Mouse (Mus musculus): ENCODE data around the gene Polr1e. TPM values are rescaled to one million over a fixed set of nuclear protein-coding genes. Genes with fewer than 3 reads are reported as not detected.
A peak's percentile ranks its signal among the peaks of the same experiment; 100 is the strongest.
"Not testable (repeated sequence)": the region's sequence is repeated elsewhere in the genome, so short reads cannot be mapped to it uniquely, and the experiment has no call there.

Polr1e gene
- total RNA-seq, 2 experiments from 2014 or later: 16.1 to 17.5 TPM

- DNase-seq (ENCODE audit: low spot score in 2 of 2): no peak
- intact Hi-C loops (cut with DNase I): no loop called here
Measured at GRCm38 (mm10) chr4:44994776-44995175, 23.6 kb upstream of the Polr1e start.

- intact Hi-C loops (cut with DNase I): no loop called here
- DNase-seq (ENCODE audit: low spot score in 2 of 2): no peak
Measured at GRCm38 (mm10) chr4:44998071-44998470, 20.3 kb upstream of the Polr1e start.

DNA sequence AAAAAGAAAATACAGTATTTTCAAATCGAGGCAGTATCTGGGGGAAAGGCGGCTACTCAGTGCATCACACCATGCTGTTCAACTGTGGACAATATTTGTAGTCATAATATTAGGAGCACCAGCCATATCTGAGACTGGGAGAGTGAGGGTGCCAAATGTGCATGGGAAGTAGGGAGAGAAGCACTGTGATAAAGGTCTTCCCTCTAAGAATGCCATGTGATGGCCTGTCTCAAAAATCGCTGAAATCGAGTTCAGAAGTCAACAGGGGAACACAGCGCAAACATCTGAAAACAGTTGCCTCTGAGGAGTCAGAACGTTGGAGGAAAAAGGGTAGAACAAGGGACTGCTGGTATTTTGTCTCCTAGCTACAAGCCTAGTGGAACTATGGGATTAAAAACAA, 18.4 kb upstream of the Polr1e start:
- intact Hi-C loops (cut with DNase I): no loop called here
- DNase-seq (ENCODE audit: low spot score in 2 of 2): no peak

- no peak for DNase-seq (ENCODE audit: low spot score in 2 of 2)
- intact Hi-C loops (cut with DNase I): no loop called here
Measured at GRCm38 (mm10) chr4:45005452-45005851, 12.9 kb upstream of the Polr1e start.

DNA sequence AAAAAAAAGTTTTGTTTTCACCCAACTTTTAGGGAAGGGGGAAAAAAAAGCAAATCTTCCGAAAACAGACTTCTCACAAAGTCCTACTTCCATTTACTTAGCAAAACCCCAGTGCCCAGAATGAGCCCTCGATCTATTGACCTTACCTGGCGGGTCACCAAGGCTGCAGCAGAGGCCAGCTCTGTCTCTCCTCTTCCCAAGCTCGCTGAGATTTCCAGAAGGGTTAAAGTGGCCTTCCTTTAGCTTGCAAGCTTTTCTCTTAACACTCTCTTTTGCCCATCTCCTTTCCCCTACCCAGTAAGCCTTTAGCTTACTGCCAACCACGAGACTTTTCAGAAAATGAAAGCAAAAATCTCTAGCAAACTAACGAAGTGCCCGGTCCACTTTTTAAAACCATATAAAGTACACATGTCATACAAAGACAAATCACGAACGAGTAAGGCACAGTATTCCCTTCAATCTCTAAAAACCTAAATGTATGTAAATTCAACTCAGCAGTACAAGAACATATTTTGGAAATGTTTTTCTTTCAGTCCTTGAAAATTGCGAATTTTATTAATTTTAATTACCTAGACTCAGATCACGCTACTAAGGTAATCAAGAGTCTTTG, 7.5 kb upstream of the Polr1e start:
- intact Hi-C loops (cut with DNase I): loop anchor here (5.0 kb wide), 1 partner anchor 39 kb away; no protein-coding TSS in a partner anchor

DNA sequence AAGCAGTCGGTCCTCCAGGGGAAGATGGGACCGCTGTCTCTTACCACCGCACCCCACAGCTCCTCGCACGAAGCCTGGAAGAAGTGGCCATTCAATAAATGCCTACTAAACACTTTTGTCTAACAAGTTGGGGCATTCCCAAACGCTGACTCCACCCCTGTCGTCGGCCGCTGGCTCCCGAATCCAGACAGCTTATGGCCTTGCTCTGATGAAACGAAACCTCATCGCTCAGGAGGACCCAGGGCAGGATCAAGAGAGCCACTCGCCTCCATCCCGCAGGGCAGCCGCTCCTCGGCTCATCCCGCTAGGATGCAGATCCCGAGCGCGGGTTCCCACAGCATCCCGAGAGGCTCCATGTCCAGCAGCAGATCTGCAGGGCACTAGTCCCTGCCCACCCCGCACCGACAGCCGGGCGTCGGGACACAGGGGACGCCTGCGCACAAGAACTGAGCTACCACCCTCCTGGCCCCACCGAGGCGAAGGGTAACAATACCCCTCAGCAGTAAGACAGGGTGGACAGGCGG, 6.7 kb upstream of the Polr1e start:
- intact Hi-C loops (cut with DNase I): loop anchor here (5.0 kb wide), 1 partner anchor 39 kb away; no protein-coding TSS in a partner anchor
- DNase-seq (ENCODE audit: low spot score in 2 of 2): peak; percentile 42 to 46

More for the DNA sequence above, 7.5 kb upstream of the Polr1e start:
- DNase-seq (ENCODE audit: low spot score in 2 of 2): no peak

DNA sequence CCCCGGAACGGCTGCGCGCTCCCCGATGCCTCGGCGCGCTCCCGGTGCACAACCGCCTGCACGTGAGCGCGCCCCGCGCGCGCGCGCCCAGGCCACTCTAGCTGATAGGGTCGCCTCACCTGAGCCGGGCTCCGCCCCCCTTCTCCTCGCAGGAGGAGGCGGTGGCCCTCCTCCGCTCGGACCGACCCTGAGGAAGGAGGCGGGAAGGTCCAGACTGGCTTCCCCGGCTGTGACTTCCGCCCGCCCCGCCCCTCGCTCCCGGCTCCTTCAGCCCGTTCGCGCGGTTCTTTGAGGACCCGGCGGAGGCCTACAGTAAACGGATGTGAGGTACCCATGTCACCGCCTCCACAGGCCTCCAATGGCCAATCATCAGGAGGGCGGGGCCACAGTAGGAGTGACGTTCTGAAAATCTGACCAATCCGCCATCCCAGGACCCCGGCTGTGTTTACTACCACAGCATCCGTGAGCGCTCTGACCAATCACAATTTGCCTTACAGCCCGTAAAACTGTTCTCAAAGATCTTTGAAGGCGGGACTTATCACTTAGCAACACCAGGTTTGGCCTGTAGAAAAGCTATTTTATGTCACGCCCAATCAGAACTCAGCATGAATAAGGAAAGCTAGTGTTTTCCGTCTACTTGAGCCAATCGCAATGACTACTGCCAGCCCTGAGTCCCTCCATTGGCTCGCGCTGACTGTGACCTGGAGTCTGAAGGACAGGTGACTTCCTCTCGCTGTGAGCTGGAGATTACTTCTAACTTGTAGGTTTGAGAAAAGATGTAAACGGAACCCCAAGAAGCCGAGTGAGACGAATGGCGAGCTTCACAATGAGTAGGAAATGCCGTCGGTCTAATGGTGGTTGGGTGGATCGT, 6.0 kb upstream of the Polr1e start, which contains the start of gene Zbtb5:
TSS of gene Zbtb5 (minus strand) at position 308 of the 871 bp plus-strand sequence.
- intact Hi-C loops (cut with DNase I): loop anchor here (5.0 kb wide), 1 partner anchor 40 kb away; no protein-coding TSS in a partner anchor
- peak; percentile 100 for DNase-seq (ENCODE audit: low spot score in 2 of 2)

- intact Hi-C loops (cut with DNase I): loop anchor here (5.0 kb wide), 1 partner anchor 41 kb away; no protein-coding TSS in a partner anchor
- DNase-seq (ENCODE audit: low spot score in 2 of 2): no peak
Measured at GRCm38 (mm10) chr4:45013031-45013431, 5.4 kb upstream of the Polr1e start.

DNA sequence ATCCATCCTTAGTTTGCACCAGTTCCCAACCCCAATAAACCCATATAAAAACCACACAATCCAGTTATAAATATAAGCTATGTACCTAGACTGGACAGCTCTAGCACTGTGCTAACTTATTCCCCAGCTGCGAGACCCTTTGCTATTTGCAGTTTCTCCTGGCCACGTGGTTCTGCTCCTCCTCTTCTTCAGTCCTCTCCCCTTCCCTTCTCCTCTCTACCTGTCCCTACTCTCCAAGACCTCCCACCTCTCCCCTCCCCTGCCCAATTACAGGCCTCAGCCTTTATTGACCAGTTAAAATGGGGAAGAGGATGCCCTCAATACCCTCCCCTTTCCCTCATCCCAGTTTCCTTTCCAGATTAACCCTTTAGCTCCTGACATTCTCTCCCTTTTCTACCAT, 4.8 kb upstream of the Polr1e start:
- DNase-seq (ENCODE audit: low spot score in 2 of 2): no peak
- intact Hi-C loops (cut with DNase I): loop anchor here (5.0 kb wide), 1 partner anchor 41 kb away; no protein-coding TSS in a partner anchor

GRCm38 (mm10) chr4:45015615-45016014, 2.8 kb upstream of the Polr1e start:
- intact Hi-C loops (cut with DNase I): loop anchor here (5.0 kb wide), 3 partner anchors 92 to 392 kb away; partner anchors contain the start of genes Slc25a51 and Tomm5
- DNase-seq (ENCODE audit: low spot score in 2 of 2): peak; percentile 76 to 83

- intact Hi-C loops (cut with DNase I): loop anchor here (5.0 kb wide), 3 partner anchors 88 to 388 kb away; partner anchors contain the start of genes Slc25a51 and Tomm5
Measured at GRCm38 (mm10) chr4:45019009-45019408, 626 bp downstream of the Polr1e start.

DNA sequence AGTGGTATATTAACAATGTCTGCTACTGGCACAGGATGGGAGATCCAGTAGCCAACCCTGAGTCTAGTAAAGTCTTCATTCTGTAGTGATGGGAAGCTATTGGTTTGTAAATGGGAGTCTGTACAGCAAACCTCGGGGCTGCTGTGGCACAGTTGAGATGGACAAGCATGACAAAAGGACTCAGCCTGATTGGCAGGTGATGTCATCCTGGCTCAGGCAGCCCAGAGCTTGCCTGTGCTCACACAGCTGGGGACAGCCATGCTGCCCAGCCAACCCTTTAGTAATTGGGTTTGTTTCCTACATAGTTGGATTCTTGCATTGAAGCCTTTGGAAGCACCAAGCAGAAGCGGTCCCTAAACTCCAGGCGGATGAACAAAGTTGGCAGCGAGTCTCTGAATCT, 8.1 kb downstream of the Polr1e start:
- DNase-seq (ENCODE audit: low spot score in 2 of 2): no peak
- intact Hi-C loops (cut with DNase I): no loop called here

More at GRCm38 (mm10) chr4:45019009-45019408, 626 bp downstream of the Polr1e start:
- DNase-seq (ENCODE audit: low spot score in 2 of 2): no peak

DNA sequence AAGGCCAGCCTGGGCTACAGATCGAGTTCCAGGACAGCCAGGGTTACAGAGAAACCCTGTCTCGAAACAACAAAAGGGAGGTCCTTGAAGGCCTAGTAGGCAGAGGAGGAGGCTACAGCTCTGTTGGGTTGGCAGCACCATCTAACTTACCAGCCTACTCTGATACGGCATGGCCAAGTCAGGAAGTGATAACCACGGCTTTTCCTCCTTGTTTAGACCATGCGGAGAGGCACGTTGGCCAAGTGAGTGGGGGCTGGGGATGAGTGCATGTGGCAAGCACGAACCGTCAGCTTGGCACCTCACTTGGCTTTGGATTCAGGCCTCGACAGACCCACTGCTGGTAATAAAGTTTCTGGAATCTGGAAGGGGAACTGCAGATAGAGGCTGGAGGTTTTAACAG, 14.2 kb downstream of the Polr1e start:
- DNase-seq (ENCODE audit: low spot score in 2 of 2): no peak
- intact Hi-C loops (cut with DNase I): no loop called here

DNA sequence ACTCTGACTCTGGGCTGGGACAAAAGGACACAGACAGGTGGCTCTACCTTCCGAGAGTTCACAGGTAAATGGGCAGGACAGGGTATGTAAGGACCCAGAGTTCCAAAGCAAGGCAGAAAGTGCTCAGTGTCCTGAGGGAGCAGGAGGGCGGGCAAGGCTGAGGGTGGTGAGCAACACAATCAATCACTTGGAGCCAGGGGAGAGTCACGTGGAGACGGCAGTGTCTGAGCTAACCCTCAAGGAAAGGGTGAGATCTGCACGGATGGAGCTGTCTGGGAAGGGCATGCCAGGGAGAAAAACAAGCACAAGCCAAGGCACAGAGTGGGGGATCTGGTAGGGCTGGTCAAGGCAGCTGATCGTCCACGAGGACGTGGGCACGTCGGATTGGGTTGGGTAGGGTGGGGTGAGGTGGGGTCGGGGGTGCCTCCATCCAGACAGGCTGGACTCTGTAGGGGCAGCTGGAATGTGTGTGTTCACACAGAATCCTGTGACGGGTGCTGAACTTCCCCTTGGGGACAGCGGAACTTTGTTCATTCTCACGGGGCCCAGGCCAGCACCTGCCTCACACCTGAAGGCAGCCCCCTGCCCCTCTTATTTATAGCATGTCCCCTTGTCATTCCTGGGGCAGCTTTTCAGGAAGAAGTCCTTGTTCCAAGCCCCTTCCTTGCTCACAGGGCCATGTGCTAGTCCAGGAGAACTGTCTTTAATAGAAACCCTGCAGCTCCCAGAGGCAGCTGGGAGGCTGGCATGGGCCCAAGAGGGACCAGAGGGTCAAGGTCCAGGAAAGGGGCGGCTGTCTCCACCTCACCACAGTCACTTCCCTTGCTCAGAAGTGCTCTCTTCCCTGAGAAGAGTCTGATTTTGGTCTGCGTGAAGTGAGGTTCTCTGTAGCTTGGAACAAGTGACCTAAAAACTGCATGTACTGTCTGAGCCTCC, 16.6 kb downstream of the Polr1e start:
- intact Hi-C loops (cut with DNase I): no loop called here
- no peak for DNase-seq (ENCODE audit: low spot score in 2 of 2)

- intact Hi-C loops (cut with DNase I): no loop called here
Measured at GRCm38 (mm10) chr4:45036048-45036447, 17.7 kb downstream of the Polr1e start.

GRCm38 (mm10) chr4:45036571-45036970, 18.2 kb downstream of the Polr1e start:
- no peak for DNase-seq (ENCODE audit: low spot score in 2 of 2)
- intact Hi-C loops (cut with DNase I): no loop called here

More at GRCm38 (mm10) chr4:45036048-45036447, 17.7 kb downstream of the Polr1e start:
- DNase-seq (ENCODE audit: low spot score in 2 of 2): no peak

DNA sequence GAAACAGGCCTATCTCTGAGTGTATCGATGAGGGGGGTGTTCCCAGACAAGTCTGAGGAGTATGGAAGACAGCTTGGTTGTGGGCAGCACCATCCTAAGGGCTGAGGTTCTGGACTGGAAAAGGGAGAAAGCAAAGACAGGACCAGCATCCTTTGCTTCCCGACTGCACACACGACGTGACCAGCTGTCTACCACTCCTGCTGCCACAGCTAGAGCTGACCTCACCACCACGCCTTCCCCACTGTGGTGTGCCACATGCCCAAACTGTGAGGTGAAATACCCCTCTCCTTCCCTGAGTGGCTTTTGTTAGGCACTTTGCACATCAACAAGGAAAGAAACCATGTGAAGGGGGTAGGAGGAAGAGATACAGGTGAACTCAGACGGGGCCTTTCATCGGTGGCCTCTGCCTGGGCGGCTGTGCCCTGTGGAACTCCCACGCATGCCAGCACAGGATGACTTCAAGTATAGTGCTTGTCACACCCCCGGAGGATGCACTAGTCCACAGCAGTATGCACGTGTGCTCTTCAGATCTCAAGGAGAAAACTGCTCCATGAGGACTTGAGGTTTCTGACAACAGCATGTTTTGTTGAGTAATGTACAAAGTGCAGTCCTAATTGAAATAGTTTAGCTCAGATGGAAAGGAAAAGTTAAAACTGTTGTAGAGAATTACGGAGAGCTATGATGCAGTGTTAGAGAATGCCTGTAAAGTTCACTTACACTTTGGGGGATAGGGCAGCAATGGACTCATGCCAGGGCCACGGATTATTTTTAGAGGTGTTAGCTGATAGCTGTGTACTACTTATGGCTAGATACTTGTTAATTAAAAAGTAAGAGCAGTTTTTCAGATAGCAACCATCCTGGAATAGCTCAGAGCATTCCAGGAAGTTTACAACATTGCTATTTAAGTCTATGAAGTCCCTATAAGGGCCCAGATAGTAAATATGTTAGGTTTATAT, 19.4 kb downstream of the Polr1e start:
- DNase-seq (ENCODE audit: low spot score in 2 of 2): no peak
- intact Hi-C loops (cut with DNase I): no loop called here

DNA sequence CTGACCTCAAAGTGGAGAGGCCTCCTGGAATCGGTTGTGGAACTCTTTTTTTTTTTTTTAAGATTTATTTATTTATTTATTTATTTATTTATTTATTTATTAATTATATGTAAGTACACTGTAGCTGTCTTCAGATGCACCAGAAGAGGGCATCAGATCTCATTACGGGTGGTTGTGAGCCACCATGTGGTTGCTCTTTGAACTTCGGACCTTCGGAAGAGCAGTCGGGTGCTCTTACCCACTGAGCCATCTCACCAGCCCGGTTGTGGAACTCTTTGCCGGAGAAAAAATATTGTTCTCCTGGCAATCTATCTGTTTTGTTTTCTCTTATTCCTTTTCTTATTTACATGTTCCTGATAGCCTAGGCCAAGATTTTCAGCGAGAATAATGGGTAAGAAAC, 20.5 kb downstream of the Polr1e start:
- DNase-seq (ENCODE audit: low spot score in 2 of 2); intact Hi-C loops (cut with DNase I): not testable (repeated sequence)

Data from left cerebral cortex, postnatal 14 days (tissue).